Mouse (Mus musculus) left cerebral cortex, adult 8-10 months (tissue): Measurements from ENCODE around the gene Kiz. TPM values are rescaled to one million over a fixed set of nuclear protein-coding genes. Genes with fewer than 3 reads are reported as not detected.

Experiments
- DNase-seq, 2 experiments: peaks; one replicate each; pipeline ENCODE4 v3.0.0; 2022; ENCODE audit warnings: low spot score in 2 of 2
- total RNA-seq, 4 experiments: library from RNA; stranded (reverse); gene quantifications; 2 replicates each; pipeline ENCODE4 v1.2.4; 2022

The Kiz gene
- 10 to 100 TPM; 24.2 to 26.9 (median 25.5) TPM for total RNA-seq

DNA sequence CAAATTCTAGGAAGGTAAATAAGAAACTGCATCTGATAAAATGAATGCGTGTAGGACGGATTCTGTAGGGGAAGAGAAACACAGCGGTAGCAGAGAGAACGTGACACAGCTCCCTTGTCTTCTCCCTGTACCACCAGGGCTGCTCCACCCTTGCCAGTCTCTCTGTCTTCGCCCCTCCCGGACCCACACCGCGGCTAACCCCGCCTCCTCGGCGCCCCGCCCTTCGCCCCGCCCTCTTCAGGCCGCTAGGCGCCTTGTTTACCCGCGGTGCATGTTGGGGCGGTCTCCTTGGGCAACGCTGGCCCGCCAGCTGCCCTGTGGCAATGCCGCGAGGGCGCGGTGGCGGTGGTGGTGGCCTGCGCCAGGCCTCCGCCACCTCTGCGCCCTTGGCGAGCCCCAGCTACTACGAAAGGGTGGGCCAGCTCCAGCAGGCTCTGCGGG is at the start of gene Kiz:
Kiz (plus strand) TSS at position 266 of the 441 bp plus-strand sequence.
- peak; percentile 85 to 89 for DNase-seq

DNA sequence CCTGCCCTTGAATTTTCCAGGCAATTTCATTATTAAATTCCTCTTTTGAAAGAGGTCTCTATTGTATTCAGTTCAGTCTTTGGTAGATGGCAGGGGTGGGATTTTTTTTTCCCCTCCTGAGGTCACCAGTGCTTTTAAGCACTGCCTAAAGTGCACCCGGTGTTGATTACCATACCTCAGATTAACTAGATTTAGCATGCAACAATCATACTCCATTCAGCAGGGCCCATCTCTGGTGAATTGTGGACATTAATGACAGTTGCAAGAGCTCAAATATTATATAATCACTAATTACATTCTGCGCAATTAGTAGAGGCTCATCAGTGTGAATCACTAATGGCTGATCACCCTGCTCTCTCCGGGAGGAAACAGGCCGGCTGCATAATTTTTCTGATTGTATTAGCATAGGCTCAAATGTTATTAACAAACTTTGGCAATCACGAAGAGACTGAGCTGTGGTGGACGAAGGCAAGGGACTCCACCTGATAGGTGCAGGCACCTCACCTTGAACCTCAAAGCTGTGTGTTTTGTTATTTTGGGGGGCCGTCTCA is 45.9 kb upstream of the Kiz start:
- DNase-seq, result no peak

DNA sequence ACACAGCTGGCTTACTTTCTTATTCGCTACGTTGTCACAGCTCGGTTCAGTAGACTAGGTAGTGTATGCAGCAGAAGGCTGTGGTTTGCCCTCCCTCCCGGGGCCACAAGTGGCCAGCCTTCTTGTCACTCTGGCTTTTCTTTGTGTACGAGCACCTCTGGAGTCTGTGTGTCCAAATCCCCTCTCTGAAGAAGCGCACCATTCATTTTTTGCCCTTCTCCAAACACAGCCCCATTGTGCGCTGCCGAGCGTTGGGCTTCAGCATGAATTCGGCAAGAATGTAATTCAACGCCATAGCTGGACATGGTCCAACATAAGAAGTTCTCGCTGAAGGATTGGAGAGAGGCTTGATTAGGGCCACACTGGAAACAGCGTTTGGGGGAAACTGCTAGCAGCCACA is 45.0 kb upstream of the Kiz start:
- no peak for DNase-seq

DNA sequence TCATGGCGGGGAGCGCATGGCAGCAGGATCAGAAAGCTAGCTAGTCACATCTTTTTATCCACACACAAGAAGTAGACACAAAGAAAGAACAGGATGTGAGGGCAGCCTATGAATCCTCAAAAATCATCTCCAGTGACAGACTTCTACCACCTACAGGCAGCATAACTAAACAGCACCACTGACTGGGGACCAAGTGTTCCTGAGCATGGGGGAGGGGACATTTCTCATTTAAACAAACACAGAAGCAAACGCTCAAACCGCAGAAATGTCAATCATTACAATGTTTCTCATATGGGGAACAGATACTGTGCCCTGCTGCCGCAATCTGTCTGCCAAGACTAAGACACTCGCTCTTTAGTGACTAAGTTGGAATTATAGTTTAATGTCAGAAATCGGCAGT is 40.7 kb upstream of the Kiz start:
- no peak for DNase-seq

DNA sequence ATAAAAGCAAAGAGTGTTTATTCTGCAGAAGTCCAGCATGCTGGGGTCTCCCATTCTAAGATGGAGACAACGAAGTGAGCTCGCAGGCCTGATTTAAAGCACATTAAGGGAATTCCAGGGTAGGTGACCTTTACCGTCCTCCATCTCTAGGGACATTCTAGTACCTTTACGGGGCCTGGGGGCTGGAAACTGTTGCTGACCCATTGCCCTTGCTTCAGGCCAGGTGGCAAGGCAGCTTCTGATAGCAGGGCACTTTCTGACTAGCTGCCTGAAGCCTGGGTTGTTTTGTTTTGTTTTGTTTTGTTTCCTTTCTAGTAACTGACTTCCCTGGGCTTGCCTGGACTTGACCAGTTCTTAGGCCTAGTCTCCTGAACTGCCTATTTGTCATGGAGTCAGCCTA is 36.6 kb upstream of the Kiz start:
- DNase-seq, result no peak

DNA sequence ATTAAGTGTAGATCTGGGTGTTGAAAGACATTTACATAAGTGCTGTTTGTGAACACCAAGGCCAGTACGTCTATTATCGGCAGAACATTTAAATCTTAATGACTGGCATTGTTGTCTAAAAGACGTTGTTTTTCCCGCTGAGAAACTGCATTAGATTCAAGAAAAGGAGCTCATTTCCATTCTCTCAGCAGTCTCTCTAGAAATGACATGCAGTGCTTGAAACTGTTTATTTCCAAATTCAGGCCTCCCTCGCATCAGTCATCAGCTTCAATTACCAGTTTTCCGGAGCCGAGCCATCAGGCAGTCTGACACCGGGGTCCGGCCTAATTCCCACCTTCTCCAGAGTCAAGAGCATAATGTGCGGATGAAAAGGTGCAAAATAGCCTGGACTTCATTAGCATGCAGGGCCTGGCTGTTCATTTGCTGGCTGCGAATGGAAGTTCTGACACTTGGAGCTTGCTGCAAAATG is 32.1 kb upstream of the Kiz start:
- no peak for DNase-seq

DNA sequence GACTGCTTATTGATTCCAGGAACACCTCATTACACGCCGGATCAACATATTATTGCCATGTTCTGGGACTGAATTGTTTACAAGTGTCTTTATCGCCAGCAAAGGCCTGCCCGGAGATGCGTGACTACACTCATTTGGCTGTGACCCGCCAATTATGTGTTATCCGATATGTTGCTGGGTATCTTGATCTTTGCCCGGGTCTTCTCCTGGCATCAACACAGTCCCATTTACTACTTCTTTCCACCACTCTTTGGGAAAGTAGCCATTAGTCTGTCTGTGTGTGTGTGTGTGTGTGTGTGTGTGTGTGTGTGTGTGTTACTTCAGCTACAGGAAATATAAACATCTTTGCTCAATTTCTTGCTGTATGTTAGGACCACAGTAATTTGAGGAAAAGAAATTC is 31.6 kb upstream of the Kiz start:
- no peak for DNase-seq

DNA sequence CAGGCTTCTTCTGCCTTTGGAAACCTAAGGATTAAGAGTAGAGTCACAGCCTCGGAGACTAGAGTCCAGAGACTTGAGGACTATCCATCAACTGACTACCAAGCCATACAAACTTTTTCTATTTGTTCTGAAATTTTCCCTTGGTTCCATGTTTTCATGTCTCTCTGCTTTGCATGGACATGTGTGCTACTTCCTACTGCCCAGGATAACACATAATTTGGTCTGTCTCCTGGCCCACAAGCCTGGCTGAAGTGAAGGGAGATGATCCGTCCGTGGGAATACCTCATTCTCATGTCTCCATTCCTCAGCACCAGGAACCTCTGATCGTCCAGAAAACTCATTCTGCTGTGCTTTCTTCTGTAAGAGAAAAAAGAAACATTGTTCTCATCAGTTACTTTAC is 27.7 kb upstream of the Kiz start:
- no peak for DNase-seq

DNA sequence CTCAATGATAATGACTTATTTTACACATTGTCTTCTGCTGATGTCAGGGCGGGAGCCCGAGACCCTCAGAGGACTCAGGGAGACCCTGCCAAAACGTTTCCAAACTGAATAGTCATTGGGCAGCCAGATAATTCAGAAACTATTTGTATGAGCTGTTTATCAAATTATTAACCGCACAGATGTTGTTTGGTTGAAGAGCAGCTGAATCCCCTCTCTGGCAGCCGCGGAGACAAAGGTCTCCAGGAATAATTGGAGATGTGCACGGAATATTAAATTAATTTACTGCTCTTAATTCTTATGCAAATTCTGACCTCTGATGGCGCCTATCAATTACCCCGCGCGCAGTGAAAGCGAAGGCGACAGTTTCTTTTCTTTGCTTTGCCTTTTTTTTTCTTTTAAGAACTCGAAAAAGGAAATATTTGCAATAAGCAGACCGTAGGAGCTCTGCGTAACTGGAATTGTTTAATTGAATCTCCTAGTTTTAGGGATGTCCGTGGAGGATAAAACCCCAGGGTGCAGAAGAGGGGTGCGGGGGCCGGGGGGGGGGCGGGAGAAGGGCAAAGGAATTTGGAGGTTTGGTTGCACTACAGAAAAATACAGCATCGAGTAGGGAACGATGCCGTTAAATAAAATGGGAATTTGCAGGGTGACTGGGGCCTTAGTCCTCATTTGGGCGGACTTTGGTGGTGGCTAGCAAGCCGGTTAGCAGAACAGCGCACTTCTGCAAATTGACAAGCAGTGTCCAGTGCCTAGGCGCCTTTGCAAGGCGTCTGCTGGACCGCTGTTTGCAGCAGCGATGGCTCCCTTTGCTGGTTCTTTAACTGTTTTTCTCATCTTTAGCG is 22.2 kb upstream of the Kiz start:
- DNase-seq, result no peak

DNA sequence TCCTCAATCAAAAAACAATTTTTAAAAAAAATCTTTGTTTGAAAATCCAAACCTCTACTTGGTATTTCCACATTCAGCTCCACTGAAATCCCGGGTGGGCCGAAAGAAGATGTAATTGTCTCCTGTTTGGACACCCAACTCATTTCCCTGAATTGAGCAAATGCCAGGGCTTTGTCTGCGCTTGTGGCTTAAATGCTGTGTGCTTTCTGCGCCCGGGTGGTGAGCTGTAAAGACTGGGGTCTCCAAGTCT is 21.7 kb upstream of the Kiz start:
- no peak for DNase-seq

DNA sequence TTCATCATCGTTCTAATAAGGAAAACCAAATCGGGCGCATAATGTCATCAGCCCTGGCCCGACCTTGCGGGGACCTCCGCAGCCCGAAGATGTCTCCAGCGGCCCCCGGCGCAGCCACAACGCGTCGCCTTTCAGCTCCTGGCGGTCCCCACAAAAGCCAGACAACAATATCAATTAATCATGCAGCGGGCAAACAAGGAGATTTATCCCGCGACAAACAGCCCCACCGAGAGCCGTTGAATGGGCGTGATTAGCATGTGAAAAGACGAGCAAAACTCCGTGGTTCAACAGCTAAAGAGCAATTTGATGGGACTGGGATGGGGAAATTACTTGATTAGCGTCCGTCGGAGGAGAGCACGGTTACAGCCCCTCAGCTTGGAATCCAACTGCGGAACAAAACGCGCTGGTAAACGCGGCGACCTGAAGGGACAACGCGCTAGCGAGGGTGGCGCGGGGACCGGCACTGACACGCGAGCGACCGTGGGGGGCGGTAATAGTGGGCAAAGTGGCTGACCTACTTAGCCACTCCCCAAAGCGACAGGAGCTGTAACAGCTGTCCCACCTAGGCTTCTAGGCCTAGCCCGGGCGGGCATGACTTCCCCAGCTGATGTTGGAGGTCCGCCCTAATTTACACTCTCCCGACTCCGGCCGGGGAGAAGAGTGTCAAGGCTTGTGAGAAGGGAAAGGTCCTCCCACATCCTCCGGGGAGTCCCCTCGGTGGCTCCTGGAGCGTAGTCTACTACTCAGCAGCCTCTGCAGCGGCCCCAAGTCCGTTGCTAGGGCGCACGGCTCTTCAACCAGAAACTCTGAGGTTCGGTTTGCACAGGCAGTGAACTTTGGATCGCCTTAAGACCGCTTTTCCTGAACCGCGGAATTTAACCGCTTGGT is 21.1 kb upstream of the Kiz start:
- peak in 1 of 2 experiments; percentile 21 for DNase-seq

DNA sequence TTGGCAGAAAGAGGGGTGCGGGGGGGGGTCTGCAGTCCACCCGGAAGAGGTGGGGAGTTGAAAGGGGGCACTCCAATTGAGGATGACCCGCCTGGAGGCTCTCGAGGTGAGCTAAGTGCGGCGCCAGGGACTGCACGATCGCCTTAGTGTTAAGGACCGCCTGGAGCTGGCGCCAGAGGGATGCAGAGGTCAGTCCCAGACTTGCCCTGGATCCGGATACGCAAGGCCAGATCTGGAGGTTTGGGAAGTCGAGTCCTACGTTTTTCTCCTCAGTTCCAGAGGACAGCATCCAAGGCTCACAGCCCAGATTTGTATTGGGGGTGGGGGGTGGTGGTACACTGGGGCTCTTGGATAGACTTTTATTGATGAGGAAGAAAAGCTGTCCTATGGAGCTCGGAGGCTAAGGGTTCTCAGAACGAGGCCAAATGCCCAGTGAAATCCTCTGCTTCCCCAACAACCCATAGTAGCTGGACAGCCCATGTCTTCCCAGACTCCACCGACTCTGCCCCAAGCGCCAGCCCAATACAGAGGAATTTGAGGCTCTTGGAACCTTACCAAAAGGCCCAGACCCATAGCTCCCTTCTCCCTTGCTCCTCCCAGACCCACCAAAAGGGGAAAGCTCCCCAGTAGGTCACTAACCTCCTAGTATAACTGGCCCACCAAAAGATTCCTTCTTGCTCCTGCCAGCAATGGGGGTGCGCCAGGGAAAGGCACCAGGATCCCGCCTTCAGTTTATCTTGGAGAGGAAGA is 20.2 kb upstream of the Kiz start:
- DNase-seq, result no peak

DNA sequence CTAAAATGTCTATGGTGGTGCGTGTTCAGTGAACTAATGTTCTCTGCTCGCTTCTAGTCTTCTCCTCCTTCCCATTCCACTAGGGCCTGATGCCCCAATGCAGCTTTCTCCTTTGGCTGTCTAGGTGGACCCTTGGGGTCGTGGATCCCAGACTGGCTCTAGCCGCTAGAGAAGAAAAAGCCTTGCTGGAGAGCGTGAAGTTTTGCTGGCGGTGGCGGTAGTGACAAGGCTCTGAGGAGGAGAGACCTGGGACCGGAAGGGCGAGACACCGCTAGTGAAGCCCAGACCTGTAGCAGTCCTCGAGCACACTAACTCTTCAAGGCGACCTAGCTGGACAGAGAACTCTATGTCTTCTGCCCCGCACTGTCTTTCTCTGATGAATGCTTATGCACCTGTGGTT is 19.4 kb upstream of the Kiz start:
- DNase-seq, result no peak

DNA sequence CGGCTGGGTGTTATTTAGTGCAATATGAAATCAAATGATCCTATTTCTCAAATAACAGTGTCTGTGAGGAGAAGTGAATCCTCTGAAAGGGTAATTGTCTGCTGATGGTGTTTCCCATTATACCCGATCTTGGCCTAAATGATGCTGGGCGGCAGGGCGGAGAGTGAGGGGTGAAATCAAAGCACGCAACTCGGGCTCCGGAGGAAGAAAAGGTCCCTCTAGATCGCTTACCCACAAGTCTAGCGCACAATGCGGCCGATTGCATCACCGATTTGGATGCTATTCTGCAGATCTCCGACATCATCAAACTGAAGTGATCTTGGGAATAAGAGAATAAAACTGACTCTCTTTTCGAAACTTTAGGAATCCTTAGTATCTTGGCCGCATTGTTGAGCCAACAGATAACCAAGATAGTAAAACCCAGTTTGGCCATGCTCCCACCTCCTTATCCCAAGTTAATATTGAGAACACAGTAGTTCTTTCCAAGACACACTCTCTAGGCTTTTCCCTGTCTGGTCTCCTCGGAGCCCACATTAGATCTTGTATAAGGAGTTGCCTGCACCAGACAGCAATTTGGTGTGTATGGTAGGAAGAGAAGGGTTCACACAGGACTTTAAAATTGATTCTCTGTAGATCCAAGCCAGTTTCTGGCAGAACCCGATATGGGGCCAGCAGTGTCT is 18.7 kb upstream of the Kiz start:
- no peak for DNase-seq

DNA sequence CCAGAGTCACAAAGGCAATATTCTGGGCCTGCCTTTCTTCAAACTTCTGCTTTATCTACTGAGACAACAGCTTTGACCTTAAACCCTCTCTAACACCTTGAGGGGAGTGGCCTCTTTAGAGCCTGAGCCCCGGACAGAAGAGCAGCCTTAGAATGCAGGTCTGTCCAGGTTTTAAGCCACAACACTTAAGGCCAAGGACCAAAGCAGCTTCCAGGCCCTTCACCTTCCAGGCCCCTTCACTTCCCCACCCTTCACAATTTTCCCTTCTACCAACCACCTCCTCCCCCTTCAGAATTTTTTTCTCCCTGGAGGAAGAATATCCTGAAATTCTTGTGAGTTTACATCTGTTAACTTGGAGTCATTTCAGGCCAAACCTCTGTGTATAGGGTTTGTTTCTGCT is 18.0 kb upstream of the Kiz start:
- DNase-seq, result no peak

DNA sequence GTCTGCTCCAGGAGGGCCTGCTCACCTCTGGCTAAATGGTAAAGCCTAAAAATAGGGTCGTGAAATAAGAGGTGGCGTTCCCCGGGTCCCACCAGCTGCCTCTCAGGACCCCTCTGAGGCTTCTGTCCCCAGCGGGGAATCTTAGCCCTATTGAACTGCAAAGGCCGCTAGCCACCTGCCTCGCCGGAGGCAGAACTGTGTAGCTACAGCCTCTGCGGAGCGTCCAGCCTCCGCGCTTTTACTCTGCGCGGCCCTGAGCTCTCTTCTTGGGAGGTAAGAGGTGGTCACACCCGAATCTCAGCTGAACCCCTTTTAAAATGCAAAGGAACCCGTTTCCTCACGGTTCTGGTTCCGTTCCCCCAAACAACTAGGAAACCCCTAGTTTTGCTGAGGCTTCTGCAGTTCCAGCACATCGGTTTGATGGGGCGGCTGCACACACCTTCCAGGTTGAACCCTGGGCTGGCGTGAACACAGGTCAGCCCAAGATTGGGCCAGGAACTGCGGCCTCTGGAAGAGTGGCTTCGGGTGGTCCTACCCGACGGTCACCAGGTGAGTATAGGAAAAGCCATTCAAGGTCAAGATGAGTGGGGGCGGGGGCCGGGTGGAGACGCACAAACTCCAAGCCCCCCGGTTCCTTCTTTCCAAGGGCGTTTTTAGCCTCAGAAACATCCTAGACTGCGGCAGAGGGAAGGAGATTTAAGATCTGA is 16.9 kb upstream of the Kiz start:
- DNase-seq, result no peak

DNA sequence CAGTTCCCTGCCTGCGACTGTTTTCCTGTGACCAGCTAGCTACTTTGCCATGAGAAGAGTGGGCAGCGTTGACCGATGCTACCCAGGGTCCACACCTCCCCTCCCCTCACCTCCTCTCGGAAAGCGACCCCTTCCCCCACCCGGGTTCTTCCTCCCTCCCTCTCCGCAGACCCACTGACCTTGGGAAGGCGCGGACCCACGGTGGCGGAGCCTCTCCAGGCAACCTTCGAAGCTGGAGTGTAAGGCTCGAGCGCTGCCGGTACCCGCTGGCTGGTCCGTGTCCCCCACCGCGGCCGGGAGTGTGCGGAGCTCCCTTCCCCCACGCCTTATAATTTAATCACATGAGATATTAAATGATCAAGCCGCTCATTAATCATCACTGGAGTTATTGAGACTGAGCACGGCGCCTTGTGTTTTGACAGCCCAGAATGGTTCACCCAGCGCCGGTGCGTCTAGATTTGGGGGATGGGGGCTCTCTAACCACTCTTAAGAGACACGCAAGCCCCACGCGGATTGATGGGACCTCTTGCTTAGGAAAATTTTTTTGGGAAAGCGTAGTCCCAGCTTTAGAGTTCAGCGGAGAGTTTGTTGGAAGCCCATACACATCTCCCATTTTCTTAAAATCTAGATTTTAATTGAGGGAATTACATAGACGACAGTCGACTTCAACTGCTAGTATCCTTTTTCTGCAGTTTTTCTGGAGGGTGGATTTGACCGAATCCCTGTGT is 16.2 kb upstream of the Kiz start:
- DNase-seq, result no peak

DNA sequence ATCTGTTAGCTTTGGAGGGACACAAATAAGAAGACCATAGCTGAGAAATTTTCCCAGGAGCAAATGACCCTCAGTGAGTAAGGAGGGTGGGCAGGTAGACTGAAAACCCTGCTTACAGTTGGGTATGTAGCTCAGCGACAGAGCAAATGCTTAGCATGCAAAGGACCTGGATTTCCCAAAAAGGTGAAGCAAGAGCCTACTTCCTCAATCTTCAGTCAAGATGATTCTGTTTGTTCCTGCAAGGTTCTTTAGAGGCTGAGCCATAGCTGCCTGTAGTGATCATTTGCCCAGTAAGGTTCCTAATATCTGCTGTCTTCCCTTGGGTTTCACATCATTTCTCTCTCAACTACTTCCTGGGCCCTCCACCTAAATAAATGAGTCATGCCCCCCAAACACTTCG is 7.8 kb upstream of the Kiz start:
- no peak for DNase-seq

DNA sequence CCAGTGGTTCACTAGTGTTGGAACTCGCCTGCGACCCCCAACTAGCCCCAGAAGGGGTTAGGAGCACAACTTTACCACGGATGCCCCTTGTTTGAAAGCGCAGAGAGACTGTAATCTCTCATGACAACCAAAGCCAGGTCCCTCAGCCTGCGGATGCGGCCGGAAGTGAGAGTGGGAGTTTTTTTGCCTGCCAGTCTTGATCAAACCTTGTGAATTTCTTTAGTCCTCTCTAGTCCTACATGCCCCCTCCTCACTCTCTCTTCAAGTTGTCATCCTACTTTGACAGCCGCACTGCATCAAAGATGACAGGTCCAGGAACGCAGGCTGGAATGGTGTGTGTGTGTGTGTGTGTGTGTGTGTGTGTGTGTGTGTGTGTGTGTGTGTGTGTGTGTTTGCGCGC is 456 bp downstream of the Kiz start:
- DNase-seq, result no peak

DNA sequence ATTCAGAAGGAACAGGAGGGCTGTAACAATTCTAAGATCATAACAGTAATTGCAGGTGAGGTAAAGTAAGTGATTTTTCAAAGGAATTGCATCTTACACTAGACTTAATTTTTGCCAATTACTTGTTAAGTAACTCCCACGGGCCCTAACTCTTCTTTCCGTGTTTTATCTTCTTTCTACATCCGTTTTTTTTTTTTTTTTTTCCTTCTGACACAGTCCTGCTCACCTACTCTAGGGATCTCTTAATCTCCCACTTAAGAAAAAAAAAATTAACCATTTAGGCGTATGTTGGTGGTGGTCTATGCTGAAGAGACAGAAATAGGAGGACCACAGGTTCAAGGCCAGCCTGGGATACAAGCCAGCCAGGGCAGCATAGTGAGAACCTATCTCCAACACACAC is 1.2 kb downstream of the Kiz start:
- no peak for DNase-seq
